Mouse (Mus musculus) liver, embryonic 14.5 days (tissue): ENCODE results near the gene Mlx.

Source experiments
- CTCF ChIP-seq: IDR thresholded peaks from 2 replicates; pipeline ENCODE4 v1.5.1; 2016; ENCODE audit warnings: antibody characterized with exemption, low read depth, control low read depth
- EP300 ChIP-seq: IDR thresholded peaks from 2 replicates; pipeline ENCODE4 v1.6.1; 2016; ENCODE audit warnings: antibody characterized with exemption, low read depth

- TF ChIP-seq CTCF (no peak), EP300 (no peak)
Observed at GRCm38 (mm10) chr11:101056885-101057284, 30.2 kb upstream of the Mlx start.
